Mouse (Mus musculus) kidney, postnatal 10 days (tissue): ENCODE data around the gene Cnnm2.

Experiments
- DNase-seq: peaks from one replicate; pipeline ENCODE4 v3.0.0; 2021; ENCODE audit warnings: mixed read lengths

The Cnnm2 gene

GRCm38 (mm10) chr19:46799903-46800583 lies 38.6 kb downstream of the Cnnm2 start:
- DNase-seq = no peak

GRCm38 (mm10) chr19:46801492-46801891 lies 40.1 kb downstream of the Cnnm2 start:
- DNase-seq = no peak

GRCm38 (mm10) chr19:46802306-46802705 lies 40.9 kb downstream of the Cnnm2 start:
- no peak for DNase-seq

GRCm38 (mm10) chr19:46803732-46804131 lies 42.3 kb downstream of the Cnnm2 start:
- DNase-seq = no peak

- DNase-seq = no peak
These were observed 43.4 kb downstream of the Cnnm2 start for GRCm38 (mm10) chr19:46804751-46805150.

- no peak for DNase-seq
These were observed 44.7 kb downstream of the Cnnm2 start for GRCm38 (mm10) chr19:46805933-46806688.

- no peak for DNase-seq
These were observed 46.9 kb downstream of the Cnnm2 start for GRCm38 (mm10) chr19:46808261-46808660.

- DNase-seq = no peak
These were observed 47.6 kb downstream of the Cnnm2 start for GRCm38 (mm10) chr19:46809031-46809430.

GRCm38 (mm10) chr19:46819276-46819675 lies 57.9 kb downstream of the Cnnm2 start:
- no peak for DNase-seq

GRCm38 (mm10) chr19:46822491-46822890 lies 61.1 kb downstream of the Cnnm2 start:
- no peak for DNase-seq

GRCm38 (mm10) chr19:46823759-46824158 lies 62.4 kb downstream of the Cnnm2 start:
- no peak for DNase-seq

GRCm38 (mm10) chr19:46824867-46825266 lies 63.5 kb downstream of the Cnnm2 start:
- DNase-seq = no peak

- DNase-seq = no peak
These were observed 66.3 kb downstream of the Cnnm2 start for GRCm38 (mm10) chr19:46827654-46828165.

GRCm38 (mm10) chr19:46828961-46829360 lies 67.6 kb downstream of the Cnnm2 start:
- DNase-seq = no peak

- DNase-seq = no peak
These were observed 70.0 kb downstream of the Cnnm2 start for GRCm38 (mm10) chr19:46831381-46831780.

GRCm38 (mm10) chr19:46834301-46834700 lies 72.9 kb downstream of the Cnnm2 start:
- DNase-seq = no peak

GRCm38 (mm10) chr19:46835339-46835738 lies 73.9 kb downstream of the Cnnm2 start:
- no peak for DNase-seq

GRCm38 (mm10) chr19:46836085-46836484 lies 74.7 kb downstream of the Cnnm2 start:
- no peak for DNase-seq

GRCm38 (mm10) chr19:46837290-46838079 lies 76.1 kb downstream of the Cnnm2 start:
- DNase-seq = no peak

GRCm38 (mm10) chr19:46841016-46841415 lies 79.6 kb downstream of the Cnnm2 start:
- no peak for DNase-seq

GRCm38 (mm10) chr19:46843030-46843429 lies 81.6 kb downstream of the Cnnm2 start:
- DNase-seq = no peak

GRCm38 (mm10) chr19:46846056-46846455 lies 84.7 kb downstream of the Cnnm2 start:
- DNase-seq = no peak

- no peak for DNase-seq
These were observed 85.1 kb downstream of the Cnnm2 start for GRCm38 (mm10) chr19:46846459-46846858.
